Mouse (Mus musculus) Muller cell, postnatal 12 days (primary cell): ENCODE data around the gene Tra2b.
"Not testable (repeated sequence)": the region's sequence is repeated elsewhere in the genome, so short reads cannot be mapped to it uniquely, and the experiment has no call there.

Experiments used
- DNase-seq: peaks from one replicate; pipeline ENCODE4 v3.0.0-alpha.2; 2015; ENCODE audit errors: inconsistent ontology term

Gene Tra2b

DNA sequence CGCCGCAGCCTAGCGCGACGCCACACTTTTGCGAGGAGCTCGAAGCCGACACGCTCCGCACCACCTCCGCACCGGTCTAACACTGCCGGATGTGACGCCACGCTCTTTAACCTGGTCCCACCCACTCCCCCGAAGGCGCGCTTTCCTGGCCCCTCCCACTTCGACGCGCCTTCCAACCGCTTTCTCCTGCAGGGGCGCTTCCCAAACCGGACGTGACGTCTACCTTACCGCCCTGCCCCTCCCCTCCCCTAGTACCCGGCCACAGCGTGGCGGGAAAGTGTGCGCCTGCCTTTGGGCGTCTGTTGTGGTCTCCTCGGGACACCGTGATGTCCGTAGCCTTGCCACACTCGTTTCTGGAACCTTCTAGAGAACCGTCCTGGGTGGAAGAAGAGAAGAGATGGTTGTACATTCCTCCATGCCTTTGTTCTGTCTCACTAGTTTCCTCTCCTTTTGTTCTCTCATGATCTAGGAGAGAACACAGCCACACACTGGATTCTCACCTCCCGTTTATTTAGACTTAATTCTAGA is at the start of gene Tra2b:
Gene Tra2b (minus strand): TSS at position 157 of the 528 bp plus-strand sequence.
- DNase-seq: peak; percentile 99

DNA sequence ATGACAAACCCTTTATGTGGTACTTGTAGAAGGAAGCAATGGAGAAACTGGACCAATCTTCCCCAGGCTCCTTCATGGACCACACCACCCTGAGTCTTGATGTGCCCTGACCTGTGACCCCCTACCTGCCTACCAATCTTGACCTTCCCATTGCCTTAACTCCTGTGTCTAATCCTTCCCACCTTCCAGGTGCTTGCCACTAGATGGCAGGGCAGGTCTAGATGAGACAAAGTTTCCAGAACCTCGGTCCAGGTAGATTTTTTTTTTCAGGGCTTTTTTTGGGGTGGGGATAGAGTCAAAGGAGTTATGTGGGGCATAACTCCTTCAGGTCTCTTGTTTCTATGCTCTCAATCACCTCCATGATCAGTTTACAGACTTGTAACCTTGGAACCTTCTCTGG is 44.8 kb upstream of the Tra2b start:
- peak; percentile 14 for DNase-seq

DNA sequence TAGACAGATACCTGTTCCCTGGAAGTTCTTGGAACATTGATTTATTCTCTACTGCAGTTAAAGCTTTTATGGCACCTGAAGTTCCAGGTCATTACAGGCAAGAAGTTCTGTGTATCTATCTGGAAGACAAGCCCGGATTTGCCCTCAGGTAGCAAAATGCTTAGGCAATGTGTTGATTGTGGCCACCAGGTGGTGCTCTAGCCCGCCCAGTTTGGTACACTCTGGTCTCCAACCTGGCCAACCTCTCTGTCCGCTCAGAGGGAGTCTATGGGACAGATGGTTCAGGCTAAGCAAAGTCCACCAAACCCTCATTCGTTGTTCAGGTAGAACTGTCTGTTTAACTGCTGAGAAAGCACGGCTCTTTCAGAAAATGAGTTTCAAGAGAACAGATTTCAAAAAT is 36.8 kb upstream of the Tra2b start:
- peak; percentile 51 for DNase-seq

DNA sequence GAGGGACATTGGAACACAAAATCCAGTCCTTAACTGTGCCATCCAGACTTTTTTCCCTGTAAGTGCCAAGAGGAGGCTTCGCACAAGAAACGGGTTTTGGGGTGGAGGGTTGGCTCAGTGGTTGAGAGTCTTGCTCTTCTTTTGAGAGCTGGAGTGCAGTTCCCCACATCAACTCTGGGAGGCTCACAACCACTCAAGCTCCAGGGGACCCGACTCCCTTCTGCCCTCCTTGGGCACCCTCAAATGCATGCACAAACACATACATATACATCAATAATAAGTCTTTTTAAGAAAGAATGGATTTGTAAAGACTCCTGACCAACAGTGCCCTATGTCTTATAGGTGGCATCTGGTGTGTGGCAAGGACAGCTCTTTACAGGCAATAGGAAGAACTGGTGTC is 35.6 kb upstream of the Tra2b start:
- DNase-seq: no peak

DNA sequence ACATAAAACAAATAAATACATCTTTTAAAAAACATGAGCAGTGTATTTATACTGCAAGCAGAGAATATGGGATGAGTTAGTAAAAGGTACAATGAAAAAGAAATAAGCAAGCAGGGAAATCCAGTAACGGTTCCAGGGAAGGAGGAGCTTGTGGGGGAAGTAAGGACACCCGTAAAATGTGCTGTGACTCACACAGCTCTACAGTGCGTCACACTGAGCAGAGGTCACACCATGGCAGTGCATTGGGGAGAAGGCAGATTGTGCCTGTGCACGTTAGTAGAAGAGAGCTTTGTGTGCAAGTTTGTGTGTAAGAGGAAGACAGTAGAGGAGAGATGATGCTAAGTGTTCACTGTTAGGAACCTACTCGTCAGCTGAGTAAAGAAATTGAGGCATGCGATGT is 31.1 kb upstream of the Tra2b start:
- no peak for DNase-seq

DNA sequence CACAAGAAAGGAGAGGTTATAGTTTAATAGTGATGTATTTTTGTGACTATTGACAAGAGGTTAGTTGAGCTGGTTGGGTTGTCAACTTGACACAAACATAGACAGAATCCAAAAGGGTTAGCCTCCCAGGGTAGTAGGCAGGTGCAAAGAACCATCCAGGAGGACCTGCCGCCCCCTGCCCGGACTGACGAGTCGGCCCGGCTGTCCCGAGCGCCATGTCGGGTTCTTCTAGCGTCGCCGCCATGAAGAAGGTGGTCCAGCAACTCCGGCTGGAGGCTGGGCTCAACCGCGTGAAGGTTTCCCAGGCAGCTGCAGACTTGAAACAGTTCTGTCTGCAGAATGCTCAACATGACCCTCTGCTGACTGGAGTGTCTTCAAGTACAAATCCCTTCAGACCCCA is 29.0 kb upstream of the Tra2b start:
- DNase-seq: not testable (repeated sequence)

DNA sequence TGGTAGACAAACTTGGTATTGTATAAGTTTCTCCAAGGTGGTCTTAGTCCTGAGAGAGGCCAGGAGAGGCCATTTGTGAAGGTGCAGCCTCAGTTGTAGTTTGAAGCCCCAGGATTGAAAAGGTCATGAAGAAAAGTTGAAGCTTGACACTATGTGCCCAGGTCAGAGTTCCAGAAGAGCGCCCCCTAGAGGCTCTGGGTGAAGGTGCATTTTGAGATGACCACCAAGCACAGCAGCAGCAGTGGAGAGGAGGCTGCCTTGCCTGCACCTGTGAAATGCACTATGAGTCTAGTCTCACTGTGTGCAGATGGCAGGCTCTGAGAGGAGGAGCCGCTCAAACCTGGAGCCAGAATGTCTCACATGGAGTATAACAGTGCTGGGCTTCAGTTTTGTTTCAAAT is 27.8 kb upstream of the Tra2b start:
- DNase-seq: no peak

DNA sequence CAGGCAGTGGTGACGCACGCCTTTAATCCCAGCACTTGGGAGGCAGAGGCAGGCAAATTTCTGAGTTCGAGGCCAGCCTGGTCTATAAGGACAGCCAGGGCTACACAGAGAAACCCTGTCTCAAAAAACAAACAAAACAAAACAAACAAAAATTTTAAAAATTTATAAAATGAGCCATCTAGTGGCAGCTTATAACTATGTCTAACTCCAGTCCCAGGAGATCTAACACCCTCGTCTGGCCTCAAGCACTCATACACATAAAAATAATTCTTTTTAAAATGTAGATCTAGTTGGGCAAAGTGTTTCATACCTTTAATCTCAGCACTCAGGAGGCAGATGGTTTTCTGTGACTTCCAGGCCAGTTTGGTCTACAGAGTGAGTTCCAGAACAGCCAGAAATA is 26.6 kb upstream of the Tra2b start:
- no peak for DNase-seq

DNA sequence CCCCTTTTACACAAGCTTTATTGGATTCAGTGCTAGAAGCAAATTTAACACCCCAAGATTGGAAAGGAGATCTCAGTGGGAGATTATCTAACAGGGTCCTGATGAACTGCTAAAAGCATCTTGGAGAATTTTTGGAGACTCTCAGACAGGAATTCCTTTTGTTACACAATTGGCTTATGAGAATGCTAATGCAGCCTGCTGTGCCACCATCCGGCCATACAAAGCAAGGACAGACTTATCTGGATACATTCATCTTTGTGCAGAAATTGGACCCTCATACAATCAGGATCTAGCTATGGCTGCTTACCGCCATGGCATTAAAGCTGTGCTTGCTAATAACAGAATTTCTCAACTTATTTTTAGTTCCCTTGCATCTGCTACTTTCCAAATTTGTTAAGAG is 23.8 kb upstream of the Tra2b start:
- DNase-seq: peak; percentile 20

DNA sequence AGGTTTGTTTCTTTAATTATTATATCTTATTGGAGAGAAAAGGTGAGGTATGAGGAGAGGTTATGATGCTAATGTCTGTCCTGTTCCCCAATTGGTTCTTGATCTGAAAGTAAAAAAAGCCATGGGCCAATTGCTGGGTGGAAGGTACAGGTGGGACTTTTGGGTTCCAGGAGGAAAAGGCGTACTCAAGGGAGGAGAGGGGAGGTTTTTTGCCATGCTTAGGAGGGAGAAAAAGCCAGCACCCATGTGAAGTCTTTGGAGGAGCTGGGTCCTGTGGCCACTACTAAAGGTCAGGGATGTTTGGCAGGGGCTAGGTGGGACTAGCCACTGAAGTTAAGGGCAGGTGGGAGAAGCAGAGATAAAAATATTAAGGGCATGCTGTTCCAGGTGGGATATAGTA is 21.2 kb upstream of the Tra2b start:
- no peak for DNase-seq

DNA sequence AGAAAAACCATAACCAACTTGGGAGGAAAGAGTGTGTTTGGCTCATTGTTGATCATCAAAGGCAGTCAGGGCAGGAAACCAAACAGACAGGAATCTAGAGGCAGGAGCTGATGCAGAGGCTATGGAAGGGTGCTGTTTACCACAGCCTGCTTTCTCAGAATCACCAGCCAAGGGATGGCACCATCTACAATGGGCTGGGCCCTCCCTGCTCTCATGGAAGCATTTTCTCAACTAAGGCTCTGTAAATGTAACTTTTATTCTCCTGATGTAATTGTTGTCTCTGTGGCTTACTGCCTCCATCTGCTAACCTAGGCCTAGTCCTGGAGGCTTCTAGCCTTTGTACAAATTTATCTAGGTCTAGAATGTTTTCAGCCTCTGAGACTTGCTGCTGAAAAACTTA is 10.7 kb upstream of the Tra2b start:
- DNase-seq: no peak

DNA sequence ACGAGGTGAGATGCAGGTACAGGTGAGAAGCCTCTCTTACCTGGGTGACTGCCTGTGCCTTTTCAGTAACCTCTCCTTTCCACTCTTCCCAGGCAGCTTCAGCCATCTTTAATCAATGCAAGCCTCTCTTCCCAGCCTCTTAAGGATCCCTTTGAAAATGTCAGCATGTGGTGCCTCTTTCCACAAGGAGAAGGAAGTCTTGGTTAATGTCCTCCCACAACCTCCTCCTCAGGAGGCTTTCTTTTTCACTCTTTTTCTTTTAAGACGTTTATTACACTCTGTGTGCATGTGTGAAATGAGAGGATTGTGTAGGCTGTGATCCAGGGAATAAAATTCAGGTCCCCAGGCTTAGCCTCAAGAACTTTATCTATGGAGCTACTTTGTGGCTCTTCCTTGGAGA is 9.3 kb upstream of the Tra2b start:
- DNase-seq: no peak

DNA sequence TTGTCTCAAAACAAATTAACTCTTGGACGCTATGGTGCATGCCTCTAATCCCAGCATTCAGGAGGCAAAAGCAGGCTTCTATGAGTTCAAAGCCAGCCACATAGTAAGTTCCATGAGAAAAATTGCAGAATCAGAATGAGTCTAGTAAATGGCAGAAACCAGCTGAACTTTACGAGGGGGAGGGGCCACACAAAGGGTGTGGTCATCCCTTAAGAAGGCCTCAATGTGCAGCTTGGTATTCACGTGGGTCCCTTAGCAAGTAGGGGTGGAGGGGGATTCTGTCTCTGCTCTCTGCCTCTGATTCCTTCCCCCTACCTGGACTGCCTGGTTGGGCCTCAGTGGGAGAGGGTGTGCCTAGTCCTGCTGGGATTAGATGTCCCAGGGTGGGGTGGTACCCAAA is 4.7 kb upstream of the Tra2b start:
- DNase-seq: no peak

DNA sequence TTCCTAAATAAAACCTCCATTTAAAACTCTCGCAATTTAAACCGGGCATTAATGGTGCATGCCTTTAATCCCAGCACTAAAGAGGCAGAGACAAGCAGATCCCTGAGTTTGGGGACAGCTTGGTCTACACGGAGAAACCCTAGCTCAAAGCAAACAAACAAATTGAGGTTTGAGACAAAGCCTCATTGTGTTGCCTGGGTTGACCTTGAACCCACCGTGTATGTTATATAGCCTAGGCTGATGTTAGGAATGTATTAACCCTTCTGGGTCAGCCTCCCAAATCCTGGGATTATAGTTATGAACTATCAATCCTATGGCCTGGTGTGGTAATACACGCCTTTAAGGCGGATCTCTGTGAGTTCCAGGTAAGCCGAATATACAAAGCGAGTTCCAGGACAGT is 579 bp upstream of the Tra2b start:
- no peak for DNase-seq

DNA sequence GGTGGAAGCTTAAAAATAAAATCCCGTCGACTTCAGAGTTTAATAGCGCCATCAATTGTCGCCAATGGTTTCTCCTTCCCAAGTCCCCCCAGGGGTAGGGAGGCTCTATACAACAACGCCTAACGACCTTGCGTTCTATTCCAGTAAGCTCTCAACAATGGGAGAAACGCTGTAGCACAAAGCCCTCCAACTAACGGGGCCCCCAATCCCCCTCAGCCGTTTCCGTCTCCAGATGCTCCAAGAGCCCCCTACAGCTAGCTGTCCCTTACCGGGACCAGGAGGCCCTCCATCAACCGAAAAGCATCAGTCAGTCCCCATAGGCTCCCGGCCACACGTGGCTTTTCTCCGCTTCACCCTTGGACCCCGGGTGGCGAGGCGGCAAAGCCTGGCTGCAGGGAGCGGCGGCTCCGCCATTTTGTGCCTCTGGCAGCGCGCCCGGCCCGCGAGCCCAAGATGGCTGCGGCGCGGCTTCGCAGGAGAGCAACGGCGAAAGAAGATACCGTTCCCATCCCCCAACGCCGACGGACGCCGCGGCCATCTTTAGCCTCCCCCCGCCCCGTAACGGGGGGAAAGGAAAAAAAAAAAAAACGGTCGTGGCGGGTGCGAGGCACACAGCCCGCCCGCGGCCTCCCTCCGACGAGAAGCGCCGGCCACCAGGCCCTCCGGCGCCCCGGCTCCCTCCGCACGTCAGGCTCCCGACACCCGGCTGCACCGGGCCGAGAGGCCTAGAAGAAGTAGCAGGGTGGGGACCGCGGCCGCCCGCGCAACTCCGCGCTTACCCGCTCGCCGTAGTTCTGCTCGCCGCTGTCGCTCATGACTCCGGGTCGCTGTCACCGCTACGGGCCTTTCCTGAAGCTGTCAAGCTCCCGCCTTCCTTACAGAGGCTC is 600 bp downstream of the Tra2b start:
- peak; percentile 88 for DNase-seq

DNA sequence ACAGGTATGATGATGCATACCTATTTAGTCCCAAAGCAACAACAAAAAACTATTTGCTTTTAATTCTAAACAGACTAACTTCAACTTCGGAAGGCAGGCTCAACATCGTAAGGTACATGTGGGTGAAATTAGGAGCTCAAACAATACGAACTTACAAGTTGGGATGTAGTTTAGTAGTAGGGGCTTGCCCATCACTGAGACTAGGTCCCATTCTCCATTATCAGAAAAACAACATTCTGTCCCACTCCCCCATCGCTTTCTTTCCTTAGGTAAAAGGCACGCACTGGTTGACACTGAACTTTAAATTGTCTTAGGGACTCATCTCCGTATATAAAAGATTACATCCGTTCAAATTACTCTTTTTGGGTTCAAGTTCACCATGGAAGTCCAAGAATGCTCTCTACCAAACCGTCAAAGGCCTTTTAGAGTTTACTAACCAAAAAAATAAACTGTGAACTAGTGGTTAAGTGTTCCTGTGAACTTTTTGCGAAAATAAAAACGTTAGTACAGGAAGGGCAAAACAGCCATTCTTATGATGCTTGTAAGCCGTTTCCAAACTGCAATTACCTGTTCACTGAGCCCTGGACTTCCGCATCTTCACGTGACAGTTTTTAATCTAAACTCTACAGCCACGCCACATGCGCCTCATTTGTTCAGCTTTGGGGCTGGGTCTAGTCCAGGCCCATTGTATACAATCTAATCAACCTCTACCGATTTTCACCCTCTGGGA is 1.4 kb downstream of the Tra2b start:
- peak; percentile 28 for DNase-seq

DNA sequence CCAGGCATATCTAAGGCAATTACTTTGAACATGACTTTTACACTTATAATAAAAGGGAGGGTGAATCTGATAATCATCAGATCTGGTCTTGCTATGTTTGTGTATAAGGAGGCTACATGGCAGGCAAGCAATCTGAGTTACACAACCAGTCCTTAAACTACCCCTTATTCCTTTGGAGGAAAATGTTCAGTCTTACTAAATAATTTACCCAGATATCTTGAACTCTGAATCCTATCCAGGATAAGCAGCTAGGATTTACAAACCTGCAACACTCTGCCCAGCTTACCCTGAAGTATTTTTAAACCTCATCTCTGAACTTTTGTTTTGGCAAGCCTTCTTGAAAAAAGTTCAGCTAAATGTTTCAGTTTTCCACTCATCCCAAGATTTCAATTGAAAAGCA is 2.7 kb downstream of the Tra2b start:
- DNase-seq: no peak

DNA sequence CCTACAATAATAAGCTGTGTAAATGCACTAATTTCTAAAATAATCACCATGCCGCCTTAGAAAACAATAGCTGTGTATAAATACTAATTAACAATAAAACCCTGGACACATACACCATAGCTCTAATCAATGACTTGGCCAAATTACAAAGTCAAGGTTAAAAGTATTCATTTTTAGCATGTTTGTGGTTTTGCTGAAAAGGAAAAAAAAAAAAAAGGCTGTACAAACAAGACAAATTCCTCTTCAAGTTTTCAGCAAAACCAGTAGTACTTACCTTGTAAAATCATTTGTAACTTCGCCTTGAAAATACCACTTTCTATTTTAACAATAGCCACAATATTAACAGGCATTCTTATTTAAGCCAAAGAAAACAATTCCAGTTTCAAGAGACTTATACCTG is 4.2 kb downstream of the Tra2b start:
- no peak for DNase-seq

DNA sequence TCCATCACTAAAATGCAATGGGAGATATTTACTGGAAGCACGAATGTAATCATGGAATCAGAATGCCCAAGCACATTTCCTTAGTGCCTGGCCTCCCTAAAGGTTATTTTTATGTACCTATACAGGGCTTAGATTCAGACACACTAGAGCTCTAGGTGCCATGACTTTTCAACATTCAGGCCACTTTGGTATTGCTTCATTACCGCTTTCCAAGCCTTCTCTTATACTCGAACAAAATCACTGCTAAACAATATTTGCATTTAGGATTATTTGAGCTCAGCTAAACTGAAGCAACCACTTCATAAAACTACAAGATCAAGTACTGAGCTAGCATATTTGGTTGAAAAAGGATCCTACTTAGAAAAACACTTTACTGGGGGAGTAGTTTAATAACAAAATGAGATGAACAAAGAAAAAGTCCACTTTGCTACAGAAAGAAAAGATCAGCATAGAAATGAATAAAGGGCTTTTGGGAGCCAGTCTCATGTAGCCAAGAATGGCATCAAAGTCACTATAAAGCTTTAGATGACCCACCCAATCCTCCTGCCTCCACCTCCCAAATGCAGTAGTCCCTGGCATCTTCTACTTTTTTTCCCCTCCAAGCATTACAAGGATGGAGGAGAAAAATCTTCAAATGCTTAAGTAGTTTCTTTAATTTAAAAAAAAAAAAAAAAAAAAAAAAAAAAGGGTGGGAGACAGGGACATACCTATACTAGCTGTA is 5.2 kb downstream of the Tra2b start:
- DNase-seq: no peak

DNA sequence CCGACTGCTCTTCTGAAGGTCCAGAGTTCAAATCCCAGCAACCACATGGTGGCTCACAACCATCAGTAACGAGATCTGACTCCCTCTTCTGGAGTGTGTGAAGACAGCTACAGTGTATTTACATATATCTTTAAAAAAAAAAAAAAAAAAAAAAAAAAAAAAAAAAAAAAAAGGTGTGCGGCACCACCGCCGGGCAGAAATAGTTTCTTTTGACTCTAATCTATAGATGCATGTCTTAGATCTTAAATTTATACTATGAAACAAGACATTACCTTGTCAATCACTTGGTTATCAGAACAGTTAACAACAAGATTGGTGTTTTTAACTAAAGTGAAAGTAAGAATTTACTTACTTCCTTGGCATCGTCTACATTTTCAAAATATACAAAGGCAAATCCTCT is 13.6 kb downstream of the Tra2b start:
- DNase-seq: not testable (repeated sequence)

DNA sequence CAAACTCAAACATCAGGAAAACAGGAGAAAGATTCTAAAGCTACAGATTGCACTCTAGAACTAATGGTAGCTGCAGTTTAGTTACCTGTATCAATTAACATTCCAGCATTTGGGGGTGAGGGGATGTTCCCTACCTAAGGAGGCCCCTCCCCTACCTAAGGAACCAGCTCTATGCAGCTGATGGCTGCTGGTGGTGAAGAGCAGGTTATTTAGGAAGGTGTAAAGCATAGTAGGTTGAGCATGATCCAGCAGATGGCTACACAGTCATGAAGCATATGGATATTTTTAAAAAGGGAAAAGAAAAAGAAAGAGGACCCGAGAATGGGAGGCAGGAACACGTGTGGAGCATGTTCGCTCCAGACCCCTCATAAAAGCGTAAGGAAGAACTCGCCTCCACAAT is 15.5 kb downstream of the Tra2b start:
- DNase-seq: no peak

DNA sequence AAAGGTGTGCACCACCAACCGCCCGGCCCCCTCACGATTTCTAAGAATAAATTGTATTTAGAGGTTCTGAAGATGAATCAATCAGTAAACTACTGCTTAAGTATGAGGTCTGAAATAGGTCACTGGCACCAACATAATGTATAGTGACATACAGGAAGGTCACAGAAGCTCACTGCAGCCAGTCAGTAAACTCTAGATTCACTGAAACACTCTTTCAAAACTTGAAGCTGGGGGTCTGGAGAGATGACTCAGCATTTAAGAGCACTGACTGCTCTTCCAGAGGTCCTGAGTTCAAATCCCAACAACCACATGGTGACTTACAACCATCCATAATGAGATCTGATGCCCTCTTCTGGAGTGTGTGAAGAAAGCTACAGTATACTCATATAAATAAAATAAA is 16.1 kb downstream of the Tra2b start:
- no peak for DNase-seq
